ENCODE assay signal across 8 mouse cellular contexts in genomic region chr5:140827896-140828295, GRCm38 (mm10). TPM values are rescaled to one million over a fixed set of nuclear protein-coding genes. Genes with fewer than 3 reads are reported as not detected.
DNase-seq lines count a peak whose midpoint lies in the region; ATAC-seq and TF ChIP-seq lines count a peak whose summit lies in the region.

No protein-coding gene starts in this region.

- H3K27ac ChIP-seq in layer of hippocampus, adult 2 months: peak overlapping the region; percentile 84
- H3K27ac ChIP-seq in heart, postnatal 0 days (ENCODE audit: low read depth): peak overlapping the region; percentile 90
- H3K27ac ChIP-seq in liver, embryonic 13.5 days: peak overlapping the region; percentile 58; the same call in 1 of the 2 replicates
- H3K27ac ChIP-seq in stomach, embryonic 14.5 days (ENCODE audit: low read length): peak overlapping the region; percentile 41; the same call in 1 of the 2 replicates

- ATAC-seq in heart, postnatal 0 days (ENCODE audit: insufficient read depth, low read depth): no peak
- no peak for ATAC-seq in liver, embryonic 13.5 days (ENCODE audit: low read depth)
- ATAC-seq in stomach, embryonic 14.5 days (ENCODE audit: insufficient number of reproducible peaks, insufficient read depth, low FRiP score, low read depth): no peak
- no peak for ATAC-seq in erythroblast, adult 5-6 weeks (replicated peaks; ENCODE audit: low FRiP score, poor library complexity, severe bottlenecking)

- no peak for DNase-seq in layer of hippocampus, adult 2 months (ENCODE audit: low spot score in 2 of 2)
- DNase-seq in layer of hippocampus, postnatal 25 days (ENCODE audit: extremely low spot score in 1 of 2, low spot score in 1 of 2): no peak
- DNase-seq in heart, postnatal 0 days (ENCODE audit: low spot score): no peak
- no peak for DNase-seq in liver, embryonic 13.5 days
- DNase-seq in retina, embryonic 14.5 days (ENCODE audit: low spot score): no peak
- no peak for DNase-seq in thymus, adult 18-20 months

- H3K9me3 ChIP-seq in heart, postnatal 0 days (replicated peaks; ENCODE audit: control insufficient read depth, low read length): no peaks in the 10 kb centered on the region
- no peaks in the 10 kb centered on the region for H3K9me3 ChIP-seq in liver, embryonic 13.5 days (replicated peaks)
- H3K9me3 ChIP-seq in stomach, embryonic 14.5 days (ENCODE audit: control insufficient read depth, low read depth, low read length): no peaks in the 10 kb centered on the region

- H3K4me2 ChIP-seq in heart, postnatal 0 days (ENCODE audit: low read depth, low read length): peak overlapping the region; percentile 94
- peak overlapping the region; percentile 99 for H3K4me2 ChIP-seq in liver, embryonic 13.5 days
- peak overlapping the region; percentile 84 for H3K4me2 ChIP-seq in stomach, embryonic 14.5 days (replicated peaks; ENCODE audit: low read depth, low read length)

- TF ChIP-seq EP300 in heart, postnatal 0 days (IDR thresholded peaks at IDR 0.05; ENCODE audit: low read depth): no peak

- H3K4me1 ChIP-seq in heart, postnatal 0 days (ENCODE audit: control insufficient read depth, insufficient read depth): peaks cover 48% of the 10 kb centered on the region
- H3K4me1 ChIP-seq in liver, embryonic 13.5 days (replicated peaks): peaks cover 78% of the 10 kb centered on the region
- peaks cover 16% of the 10 kb centered on the region for H3K4me1 ChIP-seq in stomach, embryonic 14.5 days (ENCODE audit: control insufficient read depth, insufficient read depth, low read length)

- H3K27me3 ChIP-seq in heart, postnatal 0 days (ENCODE audit: control insufficient read depth, insufficient read depth, low read length): no peaks in the 10 kb centered on the region
- H3K27me3 ChIP-seq in liver, embryonic 13.5 days: no peaks in the 10 kb centered on the region
- H3K27me3 ChIP-seq in stomach, embryonic 14.5 days (ENCODE audit: control insufficient read depth, insufficient read depth, low read length): no peaks in the 10 kb centered on the region

- peak overlapping the region; percentile 90 for H3K4me3 ChIP-seq in layer of hippocampus, adult 2 months
- H3K4me3 ChIP-seq in heart, postnatal 0 days (ENCODE audit: low read depth, low read length): peak overlapping the region; percentile 81
- peak overlapping the region; percentile 14; the same call in 1 of the 2 replicates for H3K4me3 ChIP-seq in liver, embryonic 13.5 days (replicated peaks)
- H3K4me3 ChIP-seq in stomach, embryonic 14.5 days (ENCODE audit: low read depth, low read length): peak overlapping the region; percentile 8; the same call in 1 of the 2 replicates

- peak overlapping the region; percentile 28; the same call in 1 of the 2 replicates for H3K9ac ChIP-seq in heart, postnatal 0 days (replicated peaks; ENCODE audit: low read depth, low read length)
- peak overlapping the region; percentile 86 for H3K9ac ChIP-seq in liver, embryonic 13.5 days
- no peak overlapping the region for H3K9ac ChIP-seq in stomach, embryonic 14.5 days (replicated peaks; ENCODE audit: low read depth, low read length)

- TF ChIP-seq CTCF in layer of hippocampus, adult 2 months (conservative IDR thresholded peaks at IDR 0.05): no peak
- TF ChIP-seq CTCF in heart, postnatal 0 days (IDR thresholded peaks at IDR 0.05; ENCODE audit: low read depth): no peak

- H3K36me3 ChIP-seq in heart, postnatal 0 days (replicated peaks; ENCODE audit: control insufficient read depth, insufficient read depth, low read length): peaks cover 9% of the 10 kb centered on the region; the same call in 1 of the 2 replicates
- H3K36me3 ChIP-seq in liver, embryonic 13.5 days: no peaks in the 10 kb centered on the region
- no peaks in the 10 kb centered on the region for H3K36me3 ChIP-seq in stomach, embryonic 14.5 days (ENCODE audit: control insufficient read depth, insufficient read depth, low read length)

- 23% methylated on average over 8 of the region's 8 CpGs for WGBS in heart, postnatal 0 days
- 50% methylated on average over 8 of the region's 8 CpGs for WGBS in liver, embryonic 13.5 days (ENCODE audit: insufficient replicate concordance)
- WGBS in stomach, embryonic 14.5 days: 33% methylated on average over 8 of the region's 8 CpGs

RNA-seq across cellular contexts. Expression of gene Gna12, which starts 2.3 kb away (rescaled TPM):
- total RNA-seq in layer of hippocampus, adult 2 months (2021): 10 to 100 TPM; 78.3 to 80.5 TPM
- 100 to 1,000 TPM; 101 to 111 TPM for total RNA-seq in layer of hippocampus, postnatal 25 days (2021)
- 132 and 145 TPM in 2 replicates for total RNA-seq in heart, postnatal 0 days (2014; rRNA removed; ENCODE audit: low replicate concordance)
- polyA plus RNA-seq in heart, postnatal 0 days (2015; fragmentation: Nextera tagmentation; extraction: Ambion mirVana): 13.4 and 13.9 TPM in 2 replicates
- 5.3 and 7.0 TPM in 2 replicates for polyA plus RNA-seq in liver, embryonic 13.5 days (2015; fragmentation: Nextera tagmentation; extraction: Ambion mirVana)
- polyA plus RNA-seq in stomach, embryonic 14.5 days (2014; fragmentation: Nextera tagmentation; extraction: Ambion mirVana): 16.2 and 17.2 TPM in 2 replicates
- total RNA-seq in erythroblast, adult 5-6 weeks (2015; ENCODE audit: low replicate concordance): 12.1 and 16.1 TPM in 2 replicates
- 9.9 and 11.5 TPM in 2 replicates for total RNA-seq in erythroblast, adult 5-6 weeks (2017; ENCODE audit: low replicate concordance)

Comparison
In these comparisons a context has a peak if more than half of its experiments do, and no peak if none do; other contexts are left out.
1. H3K4me3 ChIP-seq: peak in every context shown above with its lines; median percentile 90 in layer of hippocampus, adult 2 months; 81 in heart, postnatal 0 days; 14 in liver, embryonic 13.5 days; 8 in stomach, embryonic 14.5 days.